12 mouse cellular contexts compared by ENCODE assay signal in the genomic region with DNA sequence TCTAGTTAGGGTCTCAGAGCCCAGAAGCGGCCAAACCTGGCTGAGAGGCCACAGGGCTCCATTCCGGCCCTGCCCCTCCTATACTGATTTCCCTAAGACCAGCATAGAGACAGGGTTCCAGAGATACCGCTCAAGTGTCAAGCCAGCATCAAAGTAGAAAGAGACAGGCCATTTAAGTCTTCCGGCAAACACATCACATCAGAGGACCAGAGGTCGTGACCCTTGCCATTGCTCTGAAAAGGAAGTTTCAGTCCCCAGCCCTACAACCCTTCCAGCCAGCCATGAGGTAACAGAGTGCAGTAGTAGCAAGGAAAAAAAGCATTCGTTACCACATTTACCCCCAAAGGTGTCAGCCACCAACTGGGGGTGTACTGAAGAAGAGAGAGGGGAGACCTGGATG. TPM values are rescaled to one million over a fixed set of nuclear protein-coding genes. Genes with fewer than 3 reads are reported as not detected.
DNase-seq lines count a peak whose midpoint lies in the region; ATAC-seq lines count a peak whose summit lies in the region.
"Had no signal": no experiment of that assay in that cellular context is flagged by ENCODE, and none has a peak within 500 bp of the region (broad histone marks: within the 10 kb centered on the region; RNA-seq: fewer than 3 reads in every experiment).

No protein-coding gene starts in this region.

- peak overlapping the region; percentile 0; the same call in 1 of the 2 replicates for H3K4me2 ChIP-seq in liver, embryonic 12.5 days
- peak overlapping the region; percentile 3 for H3K4me2 ChIP-seq in hindbrain, embryonic 11.5 days (replicated peaks; ENCODE audit: low read depth, low read length)
- H3K4me2 ChIP-seq in neural tube, embryonic 12.5 days (replicated peaks): peak overlapping the region; percentile 88

- DNase-seq in liver: no peak
- DNase-seq in embryo, embryonic 9.5 days (ENCODE audit: extremely low spot score): peak; percentile 60
- DNase-seq in hindbrain, embryonic 11.5 days (ENCODE audit: low spot score): no peak
- no peak for DNase-seq in thymus, postnatal 10 days (ENCODE audit: low spot score in 2 of 2)
- no peak for DNase-seq in layer of hippocampus, adult 9-10 months (ENCODE audit: low spot score)
- DNase-seq: adrenal gland, postnatal 25 days; cerebellum, adult 8-10 months; thymus, postnatal 25 days had no signal

- no peak overlapping the region for H3K4me3 ChIP-seq in liver, embryonic 12.5 days
- no peak overlapping the region for H3K4me3 ChIP-seq in hindbrain, embryonic 11.5 days (ENCODE audit: low read depth, low read length)
- peak overlapping the region; percentile 96; the same call in 1 of the 2 replicates for H3K4me3 ChIP-seq in neural tube, embryonic 12.5 days
- H3K4me3 ChIP-seq: layer of hippocampus, adult 2 months had no signal

- peaks cover 48% of the 10 kb centered on the region for H3K27me3 ChIP-seq in liver, embryonic 12.5 days (replicated peaks)
- H3K27me3 ChIP-seq in hindbrain, embryonic 11.5 days (ENCODE audit: control insufficient read depth, insufficient read depth, low read length): no peaks in the 10 kb centered on the region; the same call in 1 of the 2 replicates
- H3K27me3 ChIP-seq in neural tube, embryonic 12.5 days (replicated peaks): no peaks in the 10 kb centered on the region
- H3K27me3 ChIP-seq: limb, embryonic 15.5 days had no signal

- 59% methylated on average over 6 of the region's 6 CpGs for WGBS in liver, embryonic 12.5 days (ENCODE audit: insufficient replicate concordance)
- 21% methylated on average over 6 of the region's 6 CpGs for WGBS in hindbrain, embryonic 11.5 days
- WGBS in neural tube, embryonic 12.5 days: 32% methylated on average over 6 of the region's 6 CpGs

- H3K27ac ChIP-seq in liver, embryonic 12.5 days: no peak overlapping the region
- H3K27ac ChIP-seq in hindbrain, embryonic 11.5 days (ENCODE audit: low read depth, low read length): no peak overlapping the region
- no peak overlapping the region for H3K27ac ChIP-seq in neural tube, embryonic 12.5 days
- H3K27ac ChIP-seq: layer of hippocampus, adult 2 months; limb, embryonic 15.5 days had no signal

- ATAC-seq in liver, embryonic 12.5 days: no peak
- no peak for ATAC-seq in hindbrain, embryonic 11.5 days (ENCODE audit: low FRiP score)
- no peak for ATAC-seq in neural tube, embryonic 12.5 days (ENCODE audit: low FRiP score, low read depth)

- no peaks in the 10 kb centered on the region for H3K9me3 ChIP-seq in liver, embryonic 12.5 days (replicated peaks)
- H3K9me3 ChIP-seq in hindbrain, embryonic 11.5 days (ENCODE audit: control insufficient read depth, low read length): no peaks in the 10 kb centered on the region
- H3K9me3 ChIP-seq in neural tube, embryonic 12.5 days: no peaks in the 10 kb centered on the region
- H3K9me3 ChIP-seq: limb, embryonic 15.5 days had no signal

- peaks cover 17% of the 10 kb centered on the region; the same call in 1 of the 2 replicates for H3K36me3 ChIP-seq in liver, embryonic 12.5 days
- H3K36me3 ChIP-seq in hindbrain, embryonic 11.5 days (ENCODE audit: control insufficient read depth, insufficient read depth, low read length): no peaks in the 10 kb centered on the region
- peaks cover 52% of the 10 kb centered on the region for H3K36me3 ChIP-seq in neural tube, embryonic 12.5 days

- H3K9ac ChIP-seq in liver, embryonic 12.5 days: no peak overlapping the region
- H3K9ac ChIP-seq in hindbrain, embryonic 11.5 days (ENCODE audit: low read depth, low read length): no peak overlapping the region
- peak overlapping the region; percentile 92 for H3K9ac ChIP-seq in neural tube, embryonic 12.5 days
- H3K9ac ChIP-seq: limb, embryonic 15.5 days had no signal

- peaks cover 70% of the 10 kb centered on the region for H3K4me1 ChIP-seq in liver, embryonic 12.5 days
- peaks cover 25% of the 10 kb centered on the region for H3K4me1 ChIP-seq in hindbrain, embryonic 11.5 days (replicated peaks; ENCODE audit: control insufficient read depth, insufficient read depth, low read length)
- peaks cover 72% of the 10 kb centered on the region for H3K4me1 ChIP-seq in neural tube, embryonic 12.5 days

RNA-seq across cellular contexts. Expression of a gene that starts 2.9 kb away (rescaled TPM):
- polyA plus RNA-seq in liver, embryonic 12.5 days (2016; fragmentation: Nextera tagmentation; extraction: Ambion mirVana): 16.1 and 17.8 TPM in 2 replicates
- polyA plus RNA-seq in hindbrain, embryonic 11.5 days (2014; fragmentation: Nextera tagmentation; extraction: Ambion mirVana): 79.7 and 80.7 TPM in 2 replicates
- 149 and 165 TPM in 2 replicates for polyA plus RNA-seq in neural tube, embryonic 12.5 days (2016; fragmentation: Nextera tagmentation; extraction: Ambion mirVana)

RNA-seq across cellular contexts. Expression of a gene that starts 6.3 kb away (rescaled TPM):
- polyA plus RNA-seq in liver, embryonic 12.5 days (2016; fragmentation: Nextera tagmentation; extraction: Ambion mirVana): 2.6 and 3.2 TPM in 2 replicates
- polyA plus RNA-seq in hindbrain, embryonic 11.5 days (2014; fragmentation: Nextera tagmentation; extraction: Ambion mirVana): 0.54 and 1.2 TPM in 2 replicates
- 0.89 and 1.6 TPM in 2 replicates for polyA plus RNA-seq in neural tube, embryonic 12.5 days (2016; fragmentation: Nextera tagmentation; extraction: Ambion mirVana)

RNA-seq across cellular contexts. Expression of a gene that starts 8.8 kb away (rescaled TPM):
- 1.3 and 1.4 TPM in 2 replicates for polyA plus RNA-seq in liver, embryonic 12.5 days (2016; fragmentation: Nextera tagmentation; extraction: Ambion mirVana)
- 2.0 and 3.1 TPM in 2 replicates for polyA plus RNA-seq in hindbrain, embryonic 11.5 days (2014; fragmentation: Nextera tagmentation; extraction: Ambion mirVana)
- polyA plus RNA-seq in neural tube, embryonic 12.5 days (2016; fragmentation: Nextera tagmentation; extraction: Ambion mirVana): 6.8 and 7.0 TPM in 2 replicates

RNA-seq across cellular contexts. Expression of a gene that starts 21.3 kb away (rescaled TPM):
- 0.12 TPM in 2 replicates for polyA plus RNA-seq in liver, embryonic 12.5 days (2016; fragmentation: Nextera tagmentation; extraction: Ambion mirVana)
- polyA plus RNA-seq in hindbrain, embryonic 11.5 days (2014; fragmentation: Nextera tagmentation; extraction: Ambion mirVana): 1.1 and 1.4 TPM in 2 replicates
- polyA plus RNA-seq in neural tube, embryonic 12.5 days (2016; fragmentation: Nextera tagmentation; extraction: Ambion mirVana): 1.7 and 2.0 TPM in 2 replicates

RNA-seq across cellular contexts. Expression of a gene that starts 40.3 kb away (rescaled TPM):
- polyA plus RNA-seq in liver, embryonic 12.5 days (2016; fragmentation: Nextera tagmentation; extraction: Ambion mirVana): 7.2 TPM in 2 replicates
- 17.0 and 17.8 TPM in 2 replicates for polyA plus RNA-seq in hindbrain, embryonic 11.5 days (2014; fragmentation: Nextera tagmentation; extraction: Ambion mirVana)
- polyA plus RNA-seq in neural tube, embryonic 12.5 days (2016; fragmentation: Nextera tagmentation; extraction: Ambion mirVana): 27.3 and 29.0 TPM in 2 replicates

Comparison
In these comparisons a context has a peak if more than half of its experiments do, and no peak if none do; other contexts are left out.
1. H3K4me2 ChIP-seq: peak in every context shown above with its lines; median percentile 88 in neural tube, embryonic 12.5 days; 3 in hindbrain, embryonic 11.5 days; 0 in liver, embryonic 12.5 days.